Mouse (Mus musculus): ENCODE measurements around the gene Itga6.

The Itga6 gene

GRCm38 (mm10) chr2:71863531-71864173 lies 118.2 kb downstream of the Itga6 start:
- DNase-seq = no peak

- peak; percentile 30 for DNase-seq
Measured at GRCm38 (mm10) chr2:71865022-71865421, 119.6 kb downstream of the Itga6 start.

GRCm38 (mm10) chr2:71865935-71866334 lies 120.5 kb downstream of the Itga6 start:
- DNase-seq = no peak

GRCm38 (mm10) chr2:71866565-71866964 lies 121.1 kb downstream of the Itga6 start:
- no peak for DNase-seq

GRCm38 (mm10) chr2:71867019-71867418 lies 121.6 kb downstream of the Itga6 start:
- DNase-seq = no peak

- no peak for DNase-seq
Measured at GRCm38 (mm10) chr2:71867480-71867879, 122.1 kb downstream of the Itga6 start.

GRCm38 (mm10) chr2:71868256-71868655 lies 122.8 kb downstream of the Itga6 start:
- DNase-seq = no peak

- DNase-seq = no peak
Measured at GRCm38 (mm10) chr2:71872141-71872540, 126.7 kb downstream of the Itga6 start.

- peak; percentile 96 for DNase-seq
Measured at GRCm38 (mm10) chr2:71872801-71873443, 127.5 kb downstream of the Itga6 start, which contains the start of gene Pdk1. Gene Pdk1, plus strand, starts transcription at chr2:71873224.

- DNase-seq = peak; percentile 45
Measured at GRCm38 (mm10) chr2:71873474-71874322, 128.3 kb downstream of the Itga6 start.

- no peak for DNase-seq
Measured at GRCm38 (mm10) chr2:71874422-71874821, 129.0 kb downstream of the Itga6 start.

GRCm38 (mm10) chr2:71874836-71875235 lies 129.4 kb downstream of the Itga6 start:
- no peak for DNase-seq

- no peak for DNase-seq
Measured at GRCm38 (mm10) chr2:71877865-71878264, 132.4 kb downstream of the Itga6 start.

GRCm38 (mm10) chr2:71878441-71878840 lies 133.0 kb downstream of the Itga6 start:
- no peak for DNase-seq

GRCm38 (mm10) chr2:71878943-71879342 lies 133.5 kb downstream of the Itga6 start:
- DNase-seq = no peak

- DNase-seq = no peak
Measured at GRCm38 (mm10) chr2:71882914-71883651, 137.7 kb downstream of the Itga6 start.

- no peak for DNase-seq
Measured at GRCm38 (mm10) chr2:71887269-71887668, 141.9 kb downstream of the Itga6 start.

GRCm38 (mm10) chr2:71888437-71888836 lies 143.0 kb downstream of the Itga6 start:
- no peak for DNase-seq

- DNase-seq = no peak
Measured at GRCm38 (mm10) chr2:71891536-71891935, 146.1 kb downstream of the Itga6 start.

- no peak for DNase-seq
Measured at GRCm38 (mm10) chr2:71892741-71893349, 147.4 kb downstream of the Itga6 start.

GRCm38 (mm10) chr2:71895596-71896286 lies 150.3 kb downstream of the Itga6 start:
- no peak for DNase-seq

- no peak for DNase-seq
Measured at GRCm38 (mm10) chr2:71897420-71897819, 152.0 kb downstream of the Itga6 start.

All from right cerebral cortex, postnatal 14 days (tissue).